Mouse (Mus musculus) lung, postnatal 0 days (tissue): ENCODE measurements at regions not wholly inside any gene's neighbourhood (a gene's known extent, or its start where the extent isn't known, plus 50 kb on each side); places are given as distances from the start of the nearest gene placed in this dataset.

Experiments used
- CTCF ChIP-seq: IDR thresholded peaks from 2 replicates; pipeline ENCODE4 v1.5.1; 2016; ENCODE audit warnings: antibody characterized with exemption, mild to moderate bottlenecking
- EP300 ChIP-seq: IDR thresholded peaks from 2 replicates; pipeline ENCODE4 v1.6.1; 2016; ENCODE audit warnings: antibody characterized with exemption, mild to moderate bottlenecking, control low read depth

DNA sequence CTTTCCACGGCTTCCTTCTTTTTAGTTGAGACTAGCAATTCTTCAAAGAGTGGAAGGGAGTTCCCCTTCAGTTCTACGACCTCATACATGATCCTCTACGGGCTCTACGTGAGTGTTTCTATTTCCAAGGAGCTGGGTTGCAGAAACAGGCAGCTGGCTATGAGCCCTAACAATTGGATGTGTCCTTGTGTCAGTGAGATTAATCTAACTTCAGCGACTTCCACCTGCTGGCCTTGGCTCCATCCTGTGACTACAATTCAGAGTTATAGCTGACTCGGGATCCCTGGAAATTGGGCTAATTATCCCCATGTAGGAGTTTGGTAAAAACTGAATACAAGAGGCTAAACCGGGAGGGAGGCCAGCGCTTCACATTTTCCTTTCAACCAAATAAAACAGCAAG lies 122.8 kb downstream of the Cd83 start:
- TF ChIP-seq CTCF: no peak
- no peak for TF ChIP-seq EP300
